Mouse (Mus musculus): ENCODE measurements around the gene Gm37240. TPM values are rescaled to one million over a fixed set of nuclear protein-coding genes. Genes with fewer than 3 reads are reported as not detected.

Gene Gm37240
- polyA plus RNA-seq, 1 experiment: 1.0 TPM

GRCm38 (mm10) chr3:84595677-84596234 lies 1291.6 kb downstream of the Gm37240 start:
- Histone ChIP-seq H3K4me1 (ENCODE audit: control insufficient read depth, insufficient read depth, low read length) (peaks cover 1% of the 10 kb centered on the region; the same call in 1 of the 2 replicates), H3K4me3 (replicated peaks; ENCODE audit: control insufficient read depth, low read depth, low read length) (no peak overlapping the region), H3K27ac (ENCODE audit: control insufficient read depth, insufficient read depth, low read depth, low read length, poor library complexity) (no peak overlapping the region)
- 45% methylated on average over 5 of the region's 5 CpGs for WGBS
- TF ChIP-seq POLR2A (IDR thresholded peaks at IDR 0.05; ENCODE audit: borderline replicate concordance, control insufficient read depth, low read depth, low read length): no peak
- no peak for TF ChIP-seq CTCF (IDR thresholded peaks at IDR 0.05; ENCODE audit: control insufficient read depth, insufficient read depth, low read length)

DNA sequence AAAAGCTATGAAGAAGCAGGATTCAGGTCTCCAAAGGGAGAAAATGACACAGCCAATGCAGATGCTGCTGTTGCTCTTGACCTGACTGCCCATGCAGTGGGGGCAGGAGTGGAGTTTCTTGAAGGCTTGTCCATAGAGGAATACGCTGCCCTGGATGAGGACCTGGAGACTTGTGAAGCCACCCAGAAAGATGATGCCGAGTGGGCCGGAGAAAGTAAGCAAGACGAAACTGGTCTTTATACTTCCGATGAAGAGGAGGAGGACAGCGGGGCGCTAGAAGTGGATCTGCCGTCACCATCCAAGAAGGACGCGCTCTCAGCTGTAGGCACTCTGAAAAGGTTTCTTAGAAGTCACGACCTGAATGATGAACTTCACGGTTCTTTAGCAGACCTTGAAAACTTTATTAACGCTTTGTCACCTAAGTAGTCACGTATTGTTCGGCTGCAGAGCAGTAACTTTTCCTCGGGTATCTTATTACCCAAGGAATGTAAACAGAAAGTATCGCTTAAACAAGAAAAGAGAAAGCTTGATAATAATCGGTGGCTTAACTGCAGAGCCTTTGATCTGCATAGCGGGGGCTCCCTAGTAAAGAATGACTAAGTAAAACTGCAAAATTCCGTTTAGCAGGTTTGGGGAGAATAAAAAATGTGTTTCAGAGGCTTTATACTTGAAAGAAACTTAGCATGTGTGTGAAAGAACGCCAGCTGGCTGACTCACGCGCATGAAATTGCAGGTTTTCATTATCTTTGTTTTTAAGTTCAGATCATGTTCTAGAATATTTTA lies 1292.2 kb downstream of the Gm37240 start:
- WGBS: 7% methylated on average over 23 of the region's 23 CpGs
- peaks cover 1% of the 10 kb centered on the region; the same call in 1 of the 2 replicates for H3K4me1 ChIP-seq (ENCODE audit: control insufficient read depth, insufficient read depth, low read length)

GRCm38 (mm10) chr3:84593274-84593673 lies 1294.0 kb downstream of the Gm37240 start, which contains the start of gene Tigd4:
Gene Tigd4, plus strand, starts transcription at chr3:84593574.
- H3K4me1 ChIP-seq (ENCODE audit: control insufficient read depth, insufficient read depth, low read length): no peaks in the 10 kb centered on the region; the same call in 1 of the 2 replicates
- 81% methylated on average over 2 of the region's 2 CpGs for WGBS
- no peak for TF ChIP-seq POLR2A (IDR thresholded peaks at IDR 0.05; ENCODE audit: borderline replicate concordance, control insufficient read depth, low read depth, low read length)
- TF ChIP-seq CTCF (IDR thresholded peaks at IDR 0.05; ENCODE audit: control insufficient read depth, insufficient read depth, low read length): no peak
- no peak within 1 kb of the TSS for H3K4me3 ChIP-seq (replicated peaks; ENCODE audit: control insufficient read depth, low read depth, low read length)
- no peak within 1 kb of the TSS for H3K27ac ChIP-seq (ENCODE audit: control insufficient read depth, insufficient read depth, low read depth, low read length, poor library complexity)

More for the DNA sequence above, 1292.2 kb downstream of the Gm37240 start:
- TF ChIP-seq CTCF (IDR thresholded peaks at IDR 0.05; ENCODE audit: control insufficient read depth, insufficient read depth, low read length): no peak
- no peak for TF ChIP-seq POLR2A (IDR thresholded peaks at IDR 0.05; ENCODE audit: borderline replicate concordance, control insufficient read depth, low read depth, low read length)
- Histone ChIP-seq H3K4me3 (replicated peaks; ENCODE audit: control insufficient read depth, low read depth, low read length) (peak overlapping the region; percentile 18), H3K27ac (ENCODE audit: control insufficient read depth, insufficient read depth, low read depth, low read length, poor library complexity) (no peak overlapping the region)

GRCm38 (mm10) chr3:84586736-84587135 lies 1300.6 kb downstream of the Gm37240 start:
- Histone ChIP-seq H3K4me3 (replicated peaks; ENCODE audit: control insufficient read depth, low read depth, low read length) (no peak overlapping the region), H3K4me1 (ENCODE audit: control insufficient read depth, insufficient read depth, low read length) (no peaks in the 10 kb centered on the region; the same call in 1 of the 2 replicates), H3K27ac (ENCODE audit: control insufficient read depth, insufficient read depth, low read depth, low read length, poor library complexity) (no peak overlapping the region)
- TF ChIP-seq CTCF (IDR thresholded peaks at IDR 0.05; ENCODE audit: control insufficient read depth, insufficient read depth, low read length) (no peak), POLR2A (IDR thresholded peaks at IDR 0.05; ENCODE audit: borderline replicate concordance, control insufficient read depth, low read depth, low read length) (no peak)
- 10% methylated on average over 5 of the region's 5 CpGs for WGBS

DNA sequence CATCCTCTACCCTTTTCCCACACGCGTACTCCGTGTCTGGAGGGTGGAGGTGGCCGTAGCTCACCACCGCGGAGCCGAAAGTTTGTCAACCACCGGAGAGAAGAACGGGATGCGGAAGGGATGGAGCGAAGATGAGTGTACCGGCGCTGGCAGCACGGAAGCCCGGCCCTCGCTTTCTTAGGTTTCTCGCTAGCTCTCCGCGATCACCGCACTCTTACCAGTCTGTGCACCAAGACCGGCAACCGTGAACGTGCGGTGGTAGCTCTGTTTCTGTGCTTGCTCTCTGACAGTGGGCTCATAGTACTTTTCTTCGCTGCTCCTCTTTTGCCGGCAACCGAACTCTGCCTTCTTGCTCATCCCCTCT lies 1304.4 kb downstream of the Gm37240 start:
- under 1% methylated on average over 27 of the region's 27 CpGs for WGBS
- H3K4me3 ChIP-seq (replicated peaks; ENCODE audit: control insufficient read depth, low read depth, low read length): peak overlapping the region; percentile 99
- H3K27ac ChIP-seq (ENCODE audit: control insufficient read depth, insufficient read depth, low read depth, low read length, poor library complexity): peak overlapping the region; percentile 52
- no peaks in the 10 kb centered on the region; the same call in none of the 2 replicates for H3K4me1 ChIP-seq (ENCODE audit: control insufficient read depth, insufficient read depth, low read length)
- TF ChIP-seq CTCF (IDR thresholded peaks at IDR 0.05; ENCODE audit: control insufficient read depth, insufficient read depth, low read length): no peak
- no peak for TF ChIP-seq POLR2A (IDR thresholded peaks at IDR 0.05; ENCODE audit: borderline replicate concordance, control insufficient read depth, low read depth, low read length)

DNA sequence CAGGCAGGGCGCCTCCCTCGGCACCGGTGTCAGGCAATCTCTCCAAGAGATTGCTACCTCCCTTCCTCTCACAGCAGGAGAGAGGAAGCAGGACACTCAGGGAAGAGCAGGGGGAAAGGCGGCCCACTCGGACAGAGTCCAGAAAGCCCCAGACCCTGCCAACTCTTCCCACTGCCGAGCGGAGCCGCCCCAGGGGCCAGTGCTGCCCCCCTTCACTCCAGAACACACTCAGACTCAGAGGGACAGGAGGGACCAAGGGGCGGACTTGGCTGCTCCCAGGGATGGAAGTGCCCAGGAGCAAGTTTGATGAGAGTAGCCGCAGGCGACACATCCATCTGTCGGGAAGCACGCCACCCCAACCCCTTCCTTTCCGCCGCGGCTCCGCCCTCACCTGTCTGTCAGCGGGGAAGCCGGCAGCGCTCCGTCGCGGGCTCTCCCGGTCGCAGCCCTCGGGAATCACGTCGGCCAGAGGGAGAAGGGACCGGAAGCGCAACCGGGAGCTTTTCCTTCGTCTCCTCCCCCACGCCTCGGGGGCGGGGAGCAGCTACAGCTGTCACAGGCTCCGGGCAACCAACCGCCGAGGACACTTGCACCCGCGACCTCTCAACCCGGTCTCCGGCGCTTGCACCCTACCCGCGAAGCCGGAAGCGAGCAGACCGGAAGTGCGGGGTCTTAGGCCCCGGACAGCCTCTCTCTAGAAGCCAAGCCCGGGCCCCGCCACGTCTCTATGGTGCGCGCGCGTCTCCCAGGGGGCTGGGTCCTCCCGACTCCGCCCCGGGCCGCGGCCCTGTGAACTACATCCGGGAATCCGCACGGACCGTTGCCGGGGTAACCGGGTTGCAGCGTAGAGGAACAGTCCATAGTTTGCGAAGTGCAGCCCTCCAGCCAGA lies 1305.0 kb downstream of the Gm37240 start, which contains the start of gene Arfip1:
Gene Arfip1, minus strand, starts transcription at position 603 of the 890 bp plus-strand sequence.
- H3K27ac ChIP-seq (ENCODE audit: control insufficient read depth, insufficient read depth, low read depth, low read length, poor library complexity): peak within 1 kb of the TSS; percentile 52
- under 1% methylated on average over 70 of the region's 70 CpGs for WGBS
- no peaks in the 10 kb centered on the region; the same call in none of the 2 replicates for H3K4me1 ChIP-seq (ENCODE audit: control insufficient read depth, insufficient read depth, low read length)
- TF ChIP-seq CTCF (IDR thresholded peaks at IDR 0.05; ENCODE audit: control insufficient read depth, insufficient read depth, low read length): no peak
- TF ChIP-seq POLR2A (IDR thresholded peaks at IDR 0.05; ENCODE audit: borderline replicate concordance, control insufficient read depth, low read depth, low read length): peak; percentile 46; the same call in 1 of the 2 replicates
- peak within 1 kb of the TSS; percentile 99 for H3K4me3 ChIP-seq (replicated peaks; ENCODE audit: control insufficient read depth, low read depth, low read length)

- Histone ChIP-seq H3K4me1 (ENCODE audit: control insufficient read depth, insufficient read depth, low read length) (no peaks in the 10 kb centered on the region; the same call in none of the 2 replicates), H3K4me3 (replicated peaks; ENCODE audit: control insufficient read depth, low read depth, low read length) (peak overlapping the region; percentile 99), H3K27ac (ENCODE audit: control insufficient read depth, insufficient read depth, low read depth, low read length, poor library complexity) (no peak overlapping the region)
- 1% methylated on average over 4 of the region's 4 CpGs for WGBS
- TF ChIP-seq POLR2A (IDR thresholded peaks at IDR 0.05; ENCODE audit: borderline replicate concordance, control insufficient read depth, low read depth, low read length) (no peak; the same call in 1 of the 2 replicates), CTCF (IDR thresholded peaks at IDR 0.05; ENCODE audit: control insufficient read depth, insufficient read depth, low read length) (0 out of 2 replicates have a peak, but pooled peaks have one; percentile 0)
These were observed 1305.7 kb downstream of the Gm37240 start for GRCm38 (mm10) chr3:84581696-84582022.
